Mouse (Mus musculus) gastrocnemius, adult 8-10 months (tissue): ENCODE data around the gene Acbd6. TPM values are rescaled to one million over a fixed set of nuclear protein-coding genes. Genes with fewer than 3 reads are reported as not detected.

Experiments used
- DNase-seq, 2 experiments: peaks; one replicate each; pipeline ENCODE4 v3.0.0; 2022; ENCODE audit warnings: low spot score in 2 of 2
- total RNA-seq, 4 experiments: library from RNA; stranded (reverse); gene quantifications; 2 replicates each; pipeline ENCODE4 v1.2.4; 2022

Acbd6 gene
- total RNA-seq, 4 experiments from 2014 or later, result 51.5 to 66.7 (median 60.1) TPM

GRCm38 (mm10) chr1:155720006-155720405, 162.1 kb downstream of the Acbd6 start:
- no peak for DNase-seq

GRCm38 (mm10) chr1:155721443-155721842, 163.5 kb downstream of the Acbd6 start:
- peak in 1 of 2 experiments; percentile 38 for DNase-seq

- DNase-seq, result no peak
Measured at GRCm38 (mm10) chr1:155722185-155722584, 164.3 kb downstream of the Acbd6 start.

- no peak for DNase-seq
Measured at GRCm38 (mm10) chr1:155724301-155724700, 166.4 kb downstream of the Acbd6 start.

GRCm38 (mm10) chr1:155725876-155726275, 168.0 kb downstream of the Acbd6 start:
- DNase-seq, result no peak

GRCm38 (mm10) chr1:155727830-155728229, 169.9 kb downstream of the Acbd6 start:
- no peak for DNase-seq

- DNase-seq, result no peak
Measured at GRCm38 (mm10) chr1:155729113-155729795, 171.3 kb downstream of the Acbd6 start.

- no peak for DNase-seq
Measured at GRCm38 (mm10) chr1:155731156-155731555, 173.2 kb downstream of the Acbd6 start.

- DNase-seq, result no peak
Measured at GRCm38 (mm10) chr1:155736096-155736825, 178.3 kb downstream of the Acbd6 start.

- no peak for DNase-seq
Measured at GRCm38 (mm10) chr1:155737017-155737808, 179.3 kb downstream of the Acbd6 start.

- DNase-seq, result no peak
Measured at GRCm38 (mm10) chr1:155737809-155738383, 180.0 kb downstream of the Acbd6 start.

Other genes with a start within 250 kb of the Acbd6 start
- gene Xpr1, start 140.7 kb upstream of the Acbd6 start, total RNA-seq, result 10 to 100 TPM; 54.1 to 93.4 (median 70.7) TPM
- not detected for gene Lhx4, start 193.6 kb downstream of the Acbd6 start, total RNA-seq